Mouse (Mus musculus) megakaryocyte, embryonic 14.5 days (primary cell): ENCODE results near the gene Gabrg3. TPM values are rescaled to one million over a fixed set of nuclear protein-coding genes. Genes with fewer than 3 reads are reported as not detected.
"Not testable (repeated sequence)": the region's sequence is repeated elsewhere in the genome, so short reads cannot be mapped to it uniquely, and the experiment has no call there.

Experiments
- H3K27me3 ChIP-seq: replicated peaks from 2 replicates; pipeline ENCODE3; 2012; ENCODE audit warnings: inconsistent platforms
- H3K36me3 ChIP-seq: replicated peaks from 2 replicates; pipeline ENCODE3; 2012; ENCODE audit warnings: low read length, inconsistent platforms, mixed read lengths
- H3K4me1 ChIP-seq: 2 replicates; pipeline ENCODE4 v1.6.1; 2012; ENCODE audit warnings: inconsistent platforms
- H3K4me3 ChIP-seq: replicated peaks from 2 replicates; pipeline ENCODE3; 2012; ENCODE audit warnings: moderate library complexity, mild to moderate bottlenecking, inconsistent platforms
- H3K9me3 ChIP-seq: 2 replicates; pipeline ENCODE4 v1.6.1; 2012; ENCODE audit warnings: inconsistent platforms
- FLI1 ChIP-seq: IDR thresholded peaks from 2 replicates; pipeline ENCODE4 v1.6.1; 2012; ENCODE audit warnings: low read length, inconsistent platforms, mixed read lengths
- GATA1 ChIP-seq: IDR thresholded peaks from 3 replicates; pipeline ENCODE4 v1.6.1; 2012; ENCODE audit warnings: mixed read lengths, low read length, inconsistent platforms, borderline replicate concordance
- polyA plus RNA-seq: library from polyadenylated mRNA; stranded (reverse); fragments of >175 nt; gene quantifications from 2 replicates; pipeline ENCODE4 v1.2.3, GENCODE M21; 2012; ENCODE audit warnings: low replicate concordance; ENCODE audit not compliant: insufficient read depth

Gene Gabrg3
- polyA plus RNA-seq, 1 experiment: 0.18 TPM

DNA sequence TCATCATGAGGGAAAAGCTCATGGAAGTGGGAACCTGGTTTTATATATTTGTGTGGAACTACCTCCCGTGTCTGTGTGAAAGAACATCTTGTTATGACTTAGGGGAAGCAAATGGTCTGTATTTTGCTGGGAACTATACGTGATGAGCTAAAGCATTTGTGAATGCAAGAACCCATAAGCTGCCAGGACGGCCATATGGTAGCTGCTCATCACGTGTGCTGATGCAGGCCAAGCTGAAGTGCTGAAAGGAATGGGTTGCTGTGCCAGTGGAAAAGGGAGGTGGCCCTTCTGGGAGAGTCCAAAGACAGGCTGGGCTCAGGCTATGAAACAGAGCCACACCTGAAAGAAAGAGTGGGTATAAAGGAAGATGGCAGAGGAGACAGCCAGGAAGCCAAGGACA lies 143.0 kb downstream of the Gabrg3 start:
- H3K27me3 ChIP-seq: no peaks in the 10 kb centered on the region
- H3K9me3 ChIP-seq: peaks cover 12% of the 10 kb centered on the region; the same call in 1 of the 2 replicates
- H3K36me3 ChIP-seq: no peaks in the 10 kb centered on the region
- TF ChIP-seq GATA1 (no peak), FLI1 (no peak)
- no peak overlapping the region for H3K4me3 ChIP-seq
- H3K4me1 ChIP-seq: no peaks in the 10 kb centered on the region

GRCm38 (mm10) chr7:57214119-57214518 lies 172.9 kb downstream of the Gabrg3 start:
- TF ChIP-seq FLI1 (no peak), GATA1 (no peak)
- H3K4me1 ChIP-seq: no peaks in the 10 kb centered on the region
- no peaks in the 10 kb centered on the region for H3K9me3 ChIP-seq
- no peaks in the 10 kb centered on the region for H3K27me3 ChIP-seq
- H3K4me3 ChIP-seq: no peak overlapping the region
- H3K36me3 ChIP-seq: no peaks in the 10 kb centered on the region

DNA sequence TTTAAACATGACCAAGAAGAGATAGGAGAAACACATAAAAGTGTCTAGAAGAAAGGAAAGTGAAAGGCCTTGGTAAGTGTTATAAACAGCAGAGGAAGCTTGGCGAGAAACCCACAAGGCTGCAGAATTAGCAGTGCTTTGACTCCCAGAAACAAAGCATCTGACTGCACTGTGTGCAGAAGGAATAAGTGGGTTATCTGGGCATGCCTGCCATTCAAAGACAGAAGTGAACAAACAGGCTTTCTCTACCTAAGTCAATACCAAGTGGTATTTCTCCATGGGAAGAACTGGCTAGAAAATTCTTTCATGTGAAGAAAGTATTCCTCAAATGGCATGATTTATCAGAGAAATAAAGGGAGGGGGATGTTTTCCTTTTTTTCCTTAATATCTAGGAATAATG lies 201.0 kb downstream of the Gabrg3 start:
- Histone ChIP-seq H3K4me1 (no peaks in the 10 kb centered on the region), H3K9me3 (peaks cover 17% of the 10 kb centered on the region), H3K4me3 (no peak overlapping the region), H3K36me3 (no peaks in the 10 kb centered on the region), H3K27me3 (no peaks in the 10 kb centered on the region)
- TF ChIP-seq GATA1 (no peak), FLI1 (no peak)

GRCm38 (mm10) chr7:57175891-57176545 lies 211.0 kb downstream of the Gabrg3 start:
- not testable (repeated sequence) for H3K4me1 ChIP-seq, H3K4me3 ChIP-seq

DNA sequence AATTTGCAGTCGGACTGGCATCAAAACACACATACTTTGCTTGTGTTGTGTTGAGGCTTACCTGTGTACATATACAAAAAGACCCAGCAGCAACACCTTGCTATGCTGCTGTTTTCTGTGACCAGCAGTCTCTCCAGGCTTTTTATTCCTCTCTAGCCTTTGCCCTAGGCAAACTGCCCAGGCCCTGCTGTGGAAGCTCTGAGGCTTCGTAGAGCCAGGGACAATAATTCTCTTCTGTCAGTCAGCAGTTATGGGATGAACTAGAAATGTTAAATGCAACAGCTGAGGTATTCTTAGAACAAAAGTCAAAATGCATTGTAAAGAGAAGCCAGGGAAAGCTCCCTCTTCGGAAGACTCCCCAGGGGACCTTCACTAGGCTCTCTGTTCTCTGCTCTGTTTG lies 220.1 kb downstream of the Gabrg3 start:
- H3K36me3 ChIP-seq: no peaks in the 10 kb centered on the region

More at GRCm38 (mm10) chr7:57175891-57176545, 211.0 kb downstream of the Gabrg3 start:
- H3K36me3 ChIP-seq, H3K9me3 ChIP-seq, H3K27me3 ChIP-seq: not testable (repeated sequence)

GRCm38 (mm10) chr7:57158211-57158610 lies 228.8 kb downstream of the Gabrg3 start:
- TF ChIP-seq GATA1 (no peak), FLI1 (no peak)
- no peaks in the 10 kb centered on the region for H3K27me3 ChIP-seq
- H3K4me1 ChIP-seq: no peaks in the 10 kb centered on the region
- H3K36me3 ChIP-seq: no peaks in the 10 kb centered on the region
- H3K4me3 ChIP-seq: no peak overlapping the region
- H3K9me3 ChIP-seq: 0 out of 2 replicates have a peak, but pooled peaks cover 2% of the 10 kb centered on the region

More for the DNA sequence above, 220.1 kb downstream of the Gabrg3 start:
- Histone ChIP-seq H3K4me3 (no peak overlapping the region), H3K9me3 (peaks cover 25% of the 10 kb centered on the region), H3K4me1 (no peaks in the 10 kb centered on the region), H3K27me3 (no peaks in the 10 kb centered on the region)
- TF ChIP-seq FLI1 (no peak), GATA1 (no peak)

DNA sequence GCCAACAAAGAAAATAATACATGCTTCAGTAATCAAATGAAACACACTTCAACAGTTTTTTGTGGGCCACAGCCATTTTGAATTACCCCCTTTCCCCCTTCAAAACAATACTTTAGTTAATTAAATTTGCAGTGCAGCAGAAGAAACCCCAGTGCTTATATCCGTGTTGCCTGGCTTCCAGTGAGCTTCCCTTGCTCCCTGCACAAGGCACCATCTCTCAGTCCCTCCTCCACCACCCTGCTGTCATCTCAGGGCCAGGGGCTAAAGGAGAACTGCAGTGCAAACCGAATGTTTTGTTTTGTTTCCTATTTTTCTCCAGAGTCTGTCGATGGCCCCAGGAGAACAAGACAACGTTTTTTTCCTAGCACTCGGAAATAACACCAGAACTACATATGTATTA lies 233.2 kb downstream of the Gabrg3 start:
- Histone ChIP-seq H3K4me1 (no peaks in the 10 kb centered on the region), H3K27me3 (no peaks in the 10 kb centered on the region), H3K36me3 (no peaks in the 10 kb centered on the region), H3K4me3 (no peak overlapping the region), H3K9me3 (0 out of 2 replicates have a peak, but pooled peaks cover 2% of the 10 kb centered on the region)
- TF ChIP-seq FLI1 (no peak), GATA1 (no peak)

GRCm38 (mm10) chr7:57150768-57151167 lies 236.2 kb downstream of the Gabrg3 start:
- H3K4me3 ChIP-seq: no peak overlapping the region
- no peaks in the 10 kb centered on the region for H3K36me3 ChIP-seq
- TF ChIP-seq FLI1: no peak
- no peak for TF ChIP-seq GATA1
- H3K9me3 ChIP-seq: no peaks in the 10 kb centered on the region
- no peaks in the 10 kb centered on the region for H3K4me1 ChIP-seq
- H3K27me3 ChIP-seq: no peaks in the 10 kb centered on the region

- H3K4me3 ChIP-seq: no peak overlapping the region
- no peaks in the 10 kb centered on the region for H3K36me3 ChIP-seq
- TF ChIP-seq FLI1 (no peak), GATA1 (no peak)
- H3K9me3 ChIP-seq: 0 out of 2 replicates have a peak, but pooled peaks cover 9% of the 10 kb centered on the region
- no peaks in the 10 kb centered on the region for H3K4me1 ChIP-seq
- H3K27me3 ChIP-seq: no peaks in the 10 kb centered on the region
These were observed 248.8 kb downstream of the Gabrg3 start for GRCm38 (mm10) chr7:57138072-57138704.

GRCm38 (mm10) chr7:57133009-57133408 lies 254.0 kb downstream of the Gabrg3 start:
- H3K9me3 ChIP-seq: peaks cover 13% of the 10 kb centered on the region
- H3K4me1 ChIP-seq: no peaks in the 10 kb centered on the region
- H3K4me3 ChIP-seq: no peak overlapping the region
- TF ChIP-seq FLI1: no peak
- no peak for TF ChIP-seq GATA1
- no peaks in the 10 kb centered on the region for H3K27me3 ChIP-seq
- no peaks in the 10 kb centered on the region for H3K36me3 ChIP-seq

DNA sequence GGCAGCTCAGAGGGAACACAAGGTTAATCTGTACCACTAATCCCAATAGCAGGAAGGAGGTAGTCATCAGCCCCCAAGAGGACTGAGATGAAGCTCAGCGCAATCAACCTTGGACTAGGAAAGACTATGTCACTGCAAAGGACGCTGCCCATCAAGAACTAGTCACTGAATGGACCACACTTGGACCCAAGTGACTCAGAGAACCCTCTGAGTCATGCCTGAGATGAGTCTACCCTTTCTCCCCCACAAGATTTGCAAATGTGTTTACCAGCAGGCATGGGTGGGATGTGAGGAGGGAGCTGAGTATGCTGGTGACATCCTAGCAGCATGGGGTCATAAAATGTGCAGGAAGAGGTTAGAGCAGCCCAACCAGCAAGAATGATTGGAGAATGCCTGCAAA lies 254.5 kb downstream of the Gabrg3 start:
- Histone ChIP-seq H3K36me3 (no peaks in the 10 kb centered on the region), H3K4me3 (no peak overlapping the region), H3K4me1 (no peaks in the 10 kb centered on the region), H3K9me3 (peaks cover 11% of the 10 kb centered on the region), H3K27me3 (no peaks in the 10 kb centered on the region)
- TF ChIP-seq FLI1 (no peak), GATA1 (no peak)
